Mouse (Mus musculus): Measurements from ENCODE around the gene Tbc1d19. TPM values are rescaled to one million over a fixed set of nuclear protein-coding genes. Genes with fewer than 3 reads are reported as not detected.

The Tbc1d19 gene
- polyA plus RNA-seq, 1 experiment = 22.5 TPM

DNA sequence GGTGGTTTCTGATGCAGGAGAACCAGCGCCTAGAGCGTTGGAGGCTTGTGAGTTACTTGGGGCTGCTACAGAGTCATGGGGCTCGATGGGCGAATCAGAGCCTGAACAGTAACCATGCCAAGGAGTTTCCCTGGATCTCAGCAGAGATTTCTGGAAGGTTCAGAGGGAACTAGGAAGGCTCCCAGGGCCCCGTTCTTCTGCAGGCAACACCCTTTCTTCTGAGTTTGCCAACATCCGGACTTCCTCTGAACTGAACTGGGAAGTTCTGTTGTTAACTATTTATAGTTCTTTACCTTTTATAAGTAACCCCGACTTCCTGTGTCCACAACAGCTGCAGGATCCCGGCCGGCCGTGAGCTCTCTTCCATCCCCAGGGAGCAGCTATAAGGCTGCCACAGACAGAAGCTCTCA lies 119.8 kb downstream of the Tbc1d19 start:
- no peak overlapping the region for H3K4me3 ChIP-seq (ENCODE audit: low read depth, low read length)
- H3K9me3 ChIP-seq (replicated peaks; ENCODE audit: control insufficient read depth, insufficient read depth, low read length, poor library complexity, severe bottlenecking) = no peaks in the 10 kb centered on the region
- no peaks in the 10 kb centered on the region for H3K27me3 ChIP-seq (ENCODE audit: control insufficient read depth, insufficient read depth, low read length, poor library complexity, severe bottlenecking)
- no peak overlapping the region for H3K9ac ChIP-seq (ENCODE audit: low read depth, poor library complexity, severe bottlenecking)
- TF ChIP-seq POLR2A (IDR thresholded peaks at IDR 0.05; ENCODE audit: insufficient read depth, low read length) (no peak), EP300 (IDR thresholded peaks at IDR 0.05; ENCODE audit: insufficient read depth, low read depth, low read length) (no peak), CTCF (IDR thresholded peaks at IDR 0.05; ENCODE audit: low read depth, low read length) (no peak)
- no peak overlapping the region for H3K27ac ChIP-seq (ENCODE audit: insufficient read depth, low read length)
- no peaks in the 10 kb centered on the region for H3K36me3 ChIP-seq (ENCODE audit: control insufficient read depth, insufficient read depth, low read length, poor library complexity, severe bottlenecking)
- H3K4me1 ChIP-seq (ENCODE audit: control insufficient read depth, insufficient read depth, low read length) = no peaks in the 10 kb centered on the region

DNA sequence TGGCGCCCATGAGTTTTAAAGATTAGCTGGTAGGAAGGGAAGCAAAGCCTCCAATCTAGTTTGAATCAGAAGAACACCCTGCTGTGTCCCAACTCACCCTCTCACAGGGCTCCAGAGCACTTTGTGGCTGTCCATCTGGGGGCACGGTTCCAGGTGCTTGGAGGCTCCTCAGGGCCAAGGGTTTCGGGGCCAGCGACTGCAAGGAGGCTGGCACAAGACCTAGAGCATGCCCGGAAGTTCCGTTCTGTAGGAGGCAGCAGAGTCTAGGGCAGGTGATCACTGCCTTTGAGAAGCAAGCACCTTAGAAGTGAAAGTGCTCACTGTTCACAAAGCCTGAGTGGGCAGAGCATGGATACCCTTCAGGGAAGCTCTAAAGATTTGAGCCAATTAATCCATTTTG lies 120.4 kb downstream of the Tbc1d19 start:
- Histone ChIP-seq H3K9ac (ENCODE audit: low read depth, poor library complexity, severe bottlenecking) (no peak overlapping the region), H3K36me3 (ENCODE audit: control insufficient read depth, insufficient read depth, low read length, poor library complexity, severe bottlenecking) (no peaks in the 10 kb centered on the region), H3K4me1 (ENCODE audit: control insufficient read depth, insufficient read depth, low read length) (no peaks in the 10 kb centered on the region), H3K27me3 (ENCODE audit: control insufficient read depth, insufficient read depth, low read length, poor library complexity, severe bottlenecking) (no peaks in the 10 kb centered on the region), H3K4me3 (ENCODE audit: low read depth, low read length) (no peak overlapping the region), H3K27ac (ENCODE audit: insufficient read depth, low read length) (no peak overlapping the region), H3K9me3 (replicated peaks; ENCODE audit: control insufficient read depth, insufficient read depth, low read length, poor library complexity, severe bottlenecking) (no peaks in the 10 kb centered on the region)
- TF ChIP-seq CTCF (IDR thresholded peaks at IDR 0.05; ENCODE audit: low read depth, low read length) = no peak
- TF ChIP-seq POLR2A (IDR thresholded peaks at IDR 0.05; ENCODE audit: insufficient read depth, low read length) = no peak
- TF ChIP-seq EP300 (IDR thresholded peaks at IDR 0.05; ENCODE audit: insufficient read depth, low read depth, low read length) = no peak

DNA sequence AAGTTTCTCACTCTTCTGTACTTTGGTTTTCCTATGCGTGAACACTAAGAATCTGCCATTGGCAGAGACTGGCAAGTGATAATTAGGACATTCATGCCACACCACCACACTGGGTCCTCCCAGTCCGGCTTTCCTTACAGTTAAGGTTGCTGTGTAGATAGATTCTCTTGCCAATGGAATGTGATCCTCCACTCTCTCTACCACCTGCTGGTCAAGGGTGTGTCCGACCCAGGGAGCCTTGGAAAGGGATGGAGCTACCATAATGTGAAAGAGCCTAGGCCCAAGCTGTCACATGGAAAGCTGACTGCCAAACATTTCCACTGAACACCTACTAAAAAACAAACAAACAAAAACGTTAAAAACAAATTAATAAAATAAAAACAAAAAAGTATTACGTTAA lies 121.6 kb downstream of the Tbc1d19 start:
- TF ChIP-seq CTCF (IDR thresholded peaks at IDR 0.05; ENCODE audit: low read depth, low read length) (no peak), POLR2A (IDR thresholded peaks at IDR 0.05; ENCODE audit: insufficient read depth, low read length) (no peak), EP300 (IDR thresholded peaks at IDR 0.05; ENCODE audit: insufficient read depth, low read depth, low read length) (no peak)
- H3K36me3 ChIP-seq (ENCODE audit: control insufficient read depth, insufficient read depth, low read length, poor library complexity, severe bottlenecking) = no peaks in the 10 kb centered on the region
- no peaks in the 10 kb centered on the region for H3K4me1 ChIP-seq (ENCODE audit: control insufficient read depth, insufficient read depth, low read length)
- no peak overlapping the region for H3K27ac ChIP-seq (ENCODE audit: insufficient read depth, low read length)
- H3K9ac ChIP-seq (ENCODE audit: low read depth, poor library complexity, severe bottlenecking) = no peak overlapping the region
- H3K9me3 ChIP-seq (replicated peaks; ENCODE audit: control insufficient read depth, insufficient read depth, low read length, poor library complexity, severe bottlenecking) = no peaks in the 10 kb centered on the region
- H3K27me3 ChIP-seq (ENCODE audit: control insufficient read depth, insufficient read depth, low read length, poor library complexity, severe bottlenecking) = no peaks in the 10 kb centered on the region
- no peak overlapping the region for H3K4me3 ChIP-seq (ENCODE audit: low read depth, low read length)

DNA sequence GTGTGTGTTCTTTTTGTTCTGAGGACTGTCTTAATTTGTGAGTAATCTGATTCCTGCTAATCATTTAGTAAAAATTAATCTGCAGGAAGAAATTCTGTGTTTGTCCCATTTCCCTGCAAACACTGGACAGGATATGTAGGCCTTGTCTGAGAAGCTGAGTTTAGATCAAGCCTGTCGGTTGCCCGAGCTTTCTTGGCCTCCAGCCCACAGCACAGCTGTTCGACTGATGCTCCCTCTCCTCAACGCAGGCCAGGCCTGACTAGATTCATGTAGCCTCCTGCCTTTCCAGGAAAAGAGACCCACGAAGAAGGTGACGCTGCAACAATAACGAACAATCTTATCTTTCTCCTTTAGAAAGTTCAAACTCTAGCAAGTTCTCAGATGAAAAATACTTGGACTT lies 124.2 kb downstream of the Tbc1d19 start:
- no peak overlapping the region for H3K27ac ChIP-seq (ENCODE audit: insufficient read depth, low read length)
- H3K9me3 ChIP-seq (replicated peaks; ENCODE audit: control insufficient read depth, insufficient read depth, low read length, poor library complexity, severe bottlenecking) = no peaks in the 10 kb centered on the region
- no peaks in the 10 kb centered on the region for H3K4me1 ChIP-seq (ENCODE audit: control insufficient read depth, insufficient read depth, low read length)
- no peak overlapping the region for H3K9ac ChIP-seq (ENCODE audit: low read depth, poor library complexity, severe bottlenecking)
- no peaks in the 10 kb centered on the region for H3K36me3 ChIP-seq (ENCODE audit: control insufficient read depth, insufficient read depth, low read length, poor library complexity, severe bottlenecking)
- no peak overlapping the region for H3K4me3 ChIP-seq (ENCODE audit: low read depth, low read length)
- no peaks in the 10 kb centered on the region for H3K27me3 ChIP-seq (ENCODE audit: control insufficient read depth, insufficient read depth, low read length, poor library complexity, severe bottlenecking)
- TF ChIP-seq EP300 (IDR thresholded peaks at IDR 0.05; ENCODE audit: insufficient read depth, low read depth, low read length) (no peak), CTCF (IDR thresholded peaks at IDR 0.05; ENCODE audit: low read depth, low read length) (no peak), POLR2A (IDR thresholded peaks at IDR 0.05; ENCODE audit: insufficient read depth, low read length) (no peak)

DNA sequence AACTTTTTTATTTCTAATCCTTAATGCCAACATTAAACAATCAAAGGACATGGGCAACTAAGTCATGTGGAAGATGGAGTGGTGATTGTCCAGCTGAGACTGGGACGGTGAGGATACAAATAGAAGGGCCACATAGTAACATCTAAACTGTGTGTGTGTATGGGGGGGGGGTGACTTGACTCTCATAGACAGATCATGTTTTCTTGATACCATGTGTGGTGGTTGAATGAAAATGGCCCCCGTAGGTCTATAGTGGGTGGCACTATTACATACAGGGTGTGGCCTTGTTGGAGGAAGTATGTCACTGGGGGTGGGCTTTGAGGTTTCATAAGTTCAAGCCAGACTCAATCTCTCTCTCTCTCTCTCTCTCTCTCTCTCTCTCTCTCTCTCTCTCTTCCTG lies 124.6 kb downstream of the Tbc1d19 start:
- Histone ChIP-seq H3K9me3 (replicated peaks; ENCODE audit: control insufficient read depth, insufficient read depth, low read length, poor library complexity, severe bottlenecking) (no peaks in the 10 kb centered on the region), H3K4me3 (ENCODE audit: low read depth, low read length) (no peak overlapping the region), H3K36me3 (ENCODE audit: control insufficient read depth, insufficient read depth, low read length, poor library complexity, severe bottlenecking) (no peaks in the 10 kb centered on the region), H3K9ac (ENCODE audit: low read depth, poor library complexity, severe bottlenecking) (no peak overlapping the region), H3K27ac (ENCODE audit: insufficient read depth, low read length) (no peak overlapping the region), H3K27me3 (ENCODE audit: control insufficient read depth, insufficient read depth, low read length, poor library complexity, severe bottlenecking) (no peaks in the 10 kb centered on the region), H3K4me1 (ENCODE audit: control insufficient read depth, insufficient read depth, low read length) (no peaks in the 10 kb centered on the region)
- TF ChIP-seq POLR2A (IDR thresholded peaks at IDR 0.05; ENCODE audit: insufficient read depth, low read length) (no peak), EP300 (IDR thresholded peaks at IDR 0.05; ENCODE audit: insufficient read depth, low read depth, low read length) (no peak), CTCF (IDR thresholded peaks at IDR 0.05; ENCODE audit: low read depth, low read length) (no peak)

DNA sequence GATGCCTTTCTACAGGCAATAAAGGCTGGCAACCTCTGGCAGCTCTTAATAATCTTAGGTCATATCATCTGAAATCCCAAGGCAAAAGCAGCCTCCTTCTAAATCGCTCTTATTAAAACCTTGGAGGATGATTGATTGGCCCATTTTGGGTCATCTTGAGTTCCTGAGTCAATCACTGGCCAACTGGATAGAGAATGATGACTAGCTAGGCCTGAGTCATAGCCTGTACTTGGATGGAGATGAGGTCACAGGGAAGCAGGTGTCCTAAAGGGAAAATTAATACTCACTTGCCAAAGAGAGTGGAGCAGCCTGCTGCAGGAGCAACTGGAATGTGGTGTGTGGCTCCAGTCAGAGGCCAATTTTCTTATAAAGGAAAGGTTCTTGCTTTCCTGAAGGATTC lies 125.4 kb downstream of the Tbc1d19 start:
- Histone ChIP-seq H3K27me3 (ENCODE audit: control insufficient read depth, insufficient read depth, low read length, poor library complexity, severe bottlenecking) (no peaks in the 10 kb centered on the region), H3K27ac (ENCODE audit: insufficient read depth, low read length) (no peak overlapping the region)

More for the DNA sequence above, 125.4 kb downstream of the Tbc1d19 start:
- H3K4me3 ChIP-seq (ENCODE audit: low read depth, low read length) = no peak overlapping the region
- H3K4me1 ChIP-seq (ENCODE audit: control insufficient read depth, insufficient read depth, low read length) = no peaks in the 10 kb centered on the region
- no peak overlapping the region for H3K9ac ChIP-seq (ENCODE audit: low read depth, poor library complexity, severe bottlenecking)
- H3K36me3 ChIP-seq (ENCODE audit: control insufficient read depth, insufficient read depth, low read length, poor library complexity, severe bottlenecking) = no peaks in the 10 kb centered on the region
- no peaks in the 10 kb centered on the region for H3K9me3 ChIP-seq (replicated peaks; ENCODE audit: control insufficient read depth, insufficient read depth, low read length, poor library complexity, severe bottlenecking)
- TF ChIP-seq POLR2A (IDR thresholded peaks at IDR 0.05; ENCODE audit: insufficient read depth, low read length) (no peak), EP300 (IDR thresholded peaks at IDR 0.05; ENCODE audit: insufficient read depth, low read depth, low read length) (no peak), CTCF (IDR thresholded peaks at IDR 0.05; ENCODE audit: low read depth, low read length) (no peak)

Measured in ES-Bruce4 (cell line).